Mouse (Mus musculus) heart, embryonic 10.5 days (tissue): Measurements from ENCODE around the gene Smim24. TPM values are rescaled to one million over a fixed set of nuclear protein-coding genes. Genes with fewer than 3 reads are reported as not detected.

Source experiments
- DNase-seq: peaks from one replicate; pipeline ENCODE4 v3.0.0-alpha.2; 2017; ENCODE audit warnings: low spot score
- H3K27ac ChIP-seq: fragments of 300-500 bp; sonication (generic); 2 replicates; pipeline ENCODE4 v1.5.1; 2016; ENCODE audit warnings: mild to moderate bottlenecking
- H3K27me3 ChIP-seq: fragments of 300-500 bp; sonication (generic); 2 replicates; pipeline ENCODE4 v1.6.1; 2016; ENCODE audit warnings: mild to moderate bottlenecking; ENCODE audit not compliant: poor library complexity, insufficient read depth, severe bottlenecking
- H3K36me3 ChIP-seq: fragments of 300-500 bp; sonication (generic); 2 replicates; pipeline ENCODE4 v1.6.1; 2016; ENCODE audit warnings: mild to moderate bottlenecking, moderate library complexity
- H3K4me1 ChIP-seq: fragments of 300-500 bp; sonication (generic); 2 replicates; pipeline ENCODE4 v1.6.1; 2016; ENCODE audit warnings: mild to moderate bottlenecking
- H3K4me3 ChIP-seq: fragments of 300-500 bp; sonication (generic); 2 replicates; pipeline ENCODE4 v1.5.1; 2016; ENCODE audit warnings: mild to moderate bottlenecking, moderate library complexity
- H3K9me3 ChIP-seq: fragments of 300-500 bp; sonication (generic); 2 replicates; pipeline ENCODE4 v1.6.1; 2016; ENCODE audit warnings: mild to moderate bottlenecking, moderate library complexity
- WGBS: fragments of 180-500 bp; shearing (Covaris S2); methylation state at CpG from one replicate; pipeline ENCODE4 v1.1.7; 2016; 5-methylcytosine and 5-hydroxymethylcytosine counted together
- microRNA-seq: library from miRNA; unstranded; fragments of <30 nt; microRNA quantifications from one replicate; pipeline ENCODE4, GENCODE M21; 2017
- polyA plus RNA-seq: library from polyadenylated mRNA; unstranded; fragments of >200 nt; fragmentation: Nextera tagmentation; extraction: Ambion mirVana; gene quantifications from 2 replicates; pipeline ENCODE4 v1.2.1, GENCODE M21; 2016

The Smim24 gene
- polyA plus RNA-seq, 1 experiment from 2014 or later, result 4.0 TPM

DNA sequence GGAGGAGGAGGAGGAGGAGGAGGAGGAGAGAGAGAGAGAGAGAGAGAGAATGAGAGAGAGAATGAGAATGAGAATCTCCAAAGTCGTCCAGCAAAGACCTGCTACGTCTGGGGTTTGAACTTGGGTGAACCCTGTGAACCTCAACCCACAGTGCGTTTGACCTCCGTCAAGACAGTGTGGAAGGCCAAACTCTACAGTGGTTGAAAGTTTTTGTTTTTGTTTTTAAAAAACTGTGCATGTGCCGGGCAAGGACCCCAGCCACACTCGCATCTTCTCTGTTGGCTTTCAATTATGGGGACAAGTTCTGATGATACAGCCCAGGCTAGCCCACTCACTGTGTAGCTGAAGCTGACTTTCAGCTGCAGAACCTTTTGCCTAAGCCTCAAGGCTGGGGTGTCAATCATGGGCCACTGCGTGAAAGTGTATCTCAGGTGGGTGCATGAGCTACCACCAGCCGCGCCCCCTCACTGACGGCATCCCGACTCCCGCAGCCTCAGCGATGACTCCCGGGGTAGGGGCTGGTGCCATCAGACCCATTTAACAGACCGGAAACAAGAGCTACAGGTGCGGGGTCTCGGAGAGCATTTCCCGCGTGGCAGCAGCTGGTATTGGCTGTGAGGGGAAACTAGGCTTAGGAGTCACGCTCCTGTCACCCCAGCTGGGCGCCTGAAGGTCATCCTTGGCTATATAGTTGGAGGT lies 39.5 kb downstream of the Smim24 start:
- H3K4me1 ChIP-seq, result peaks cover 44% of the 10 kb centered on the region
- peaks cover 63% of the 10 kb centered on the region for H3K27me3 ChIP-seq
- 61% methylated on average over 21 of the region's 21 CpGs for WGBS
- H3K27ac ChIP-seq, result peak overlapping the region; percentile 64; the same call in 1 of the 2 replicates
- H3K36me3 ChIP-seq, result no peaks in the 10 kb centered on the region
- H3K9me3 ChIP-seq, result no peaks in the 10 kb centered on the region
- peak; percentile 71 for DNase-seq
- H3K4me3 ChIP-seq, result peak overlapping the region; percentile 48

DNA sequence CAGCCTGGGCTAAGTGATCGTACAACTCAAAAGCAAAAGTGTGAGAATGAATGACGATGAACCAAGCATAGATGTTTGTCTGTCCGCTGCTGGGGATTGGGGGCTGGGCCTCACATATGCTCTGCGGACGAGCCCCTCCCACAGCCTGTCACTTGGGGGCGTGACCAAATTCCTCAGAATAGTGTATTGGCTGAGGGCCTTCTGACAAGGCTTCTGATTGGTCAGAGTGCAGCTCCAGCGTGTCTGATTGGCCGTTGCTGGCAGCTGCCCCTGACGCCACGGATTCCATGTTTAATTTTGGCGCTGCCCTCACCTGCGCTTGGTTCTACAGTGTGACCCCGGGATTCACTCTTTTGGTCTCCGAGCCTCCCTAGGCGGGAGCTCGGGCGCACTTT lies 40.0 kb downstream of the Smim24 start:
- H3K36me3 ChIP-seq, result no peaks in the 10 kb centered on the region
- peak overlapping the region; percentile 64 for H3K27ac ChIP-seq
- peak; percentile 95 for DNase-seq
- no peaks in the 10 kb centered on the region for H3K9me3 ChIP-seq
- peaks cover 57% of the 10 kb centered on the region for H3K27me3 ChIP-seq
- peaks cover 42% of the 10 kb centered on the region for H3K4me1 ChIP-seq
- WGBS, result 5% methylated on average over 17 of the region's 17 CpGs
- H3K4me3 ChIP-seq, result peak overlapping the region; percentile 48

DNA sequence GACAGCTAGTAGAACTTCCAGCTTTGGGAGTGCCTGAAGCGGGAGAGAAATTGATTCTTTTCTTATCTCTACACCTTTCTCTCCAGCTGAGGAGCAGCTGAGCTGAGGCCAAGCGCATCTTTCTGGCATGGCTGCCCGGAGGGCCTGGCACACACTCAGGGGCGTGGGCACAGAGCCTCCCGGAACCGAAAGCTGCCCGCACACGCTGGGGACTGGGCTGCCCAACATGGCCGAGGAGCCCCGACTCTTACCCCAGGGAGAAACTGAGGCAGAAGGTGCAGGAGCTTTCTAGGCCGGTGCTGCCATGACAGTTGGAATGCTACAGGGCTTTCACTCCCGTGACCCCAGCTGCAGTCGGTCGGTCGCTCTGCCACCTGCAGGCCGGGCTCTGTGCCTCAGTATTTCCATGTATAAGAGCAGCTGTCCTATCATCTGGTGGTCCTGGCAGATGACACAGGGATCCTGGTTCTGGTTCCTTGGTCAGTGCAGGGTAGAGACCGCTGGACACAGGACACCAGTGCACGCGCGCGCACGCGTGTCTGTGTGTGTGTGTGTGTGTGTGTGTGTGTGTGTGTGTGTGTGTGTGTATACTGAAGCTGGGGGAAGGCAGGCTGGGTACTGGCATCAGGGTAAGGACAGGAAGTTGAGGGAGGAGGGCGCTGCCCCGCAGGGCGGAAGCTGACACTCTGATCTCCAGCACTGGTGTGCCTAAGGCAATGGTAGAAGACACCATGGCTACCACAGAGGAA lies 40.9 kb downstream of the Smim24 start:
- Histone ChIP-seq H3K9me3 (no peaks in the 10 kb centered on the region), H3K4me1 (peaks cover 42% of the 10 kb centered on the region), H3K4me3 (no peak overlapping the region; the same call in 1 of the 2 replicates), H3K27me3 (peaks cover 49% of the 10 kb centered on the region), H3K36me3 (no peaks in the 10 kb centered on the region), H3K27ac (peak overlapping the region; percentile 64)
- WGBS, result 74% methylated on average over 26 of the region's 26 CpGs
- peak; percentile 72 for DNase-seq

DNA sequence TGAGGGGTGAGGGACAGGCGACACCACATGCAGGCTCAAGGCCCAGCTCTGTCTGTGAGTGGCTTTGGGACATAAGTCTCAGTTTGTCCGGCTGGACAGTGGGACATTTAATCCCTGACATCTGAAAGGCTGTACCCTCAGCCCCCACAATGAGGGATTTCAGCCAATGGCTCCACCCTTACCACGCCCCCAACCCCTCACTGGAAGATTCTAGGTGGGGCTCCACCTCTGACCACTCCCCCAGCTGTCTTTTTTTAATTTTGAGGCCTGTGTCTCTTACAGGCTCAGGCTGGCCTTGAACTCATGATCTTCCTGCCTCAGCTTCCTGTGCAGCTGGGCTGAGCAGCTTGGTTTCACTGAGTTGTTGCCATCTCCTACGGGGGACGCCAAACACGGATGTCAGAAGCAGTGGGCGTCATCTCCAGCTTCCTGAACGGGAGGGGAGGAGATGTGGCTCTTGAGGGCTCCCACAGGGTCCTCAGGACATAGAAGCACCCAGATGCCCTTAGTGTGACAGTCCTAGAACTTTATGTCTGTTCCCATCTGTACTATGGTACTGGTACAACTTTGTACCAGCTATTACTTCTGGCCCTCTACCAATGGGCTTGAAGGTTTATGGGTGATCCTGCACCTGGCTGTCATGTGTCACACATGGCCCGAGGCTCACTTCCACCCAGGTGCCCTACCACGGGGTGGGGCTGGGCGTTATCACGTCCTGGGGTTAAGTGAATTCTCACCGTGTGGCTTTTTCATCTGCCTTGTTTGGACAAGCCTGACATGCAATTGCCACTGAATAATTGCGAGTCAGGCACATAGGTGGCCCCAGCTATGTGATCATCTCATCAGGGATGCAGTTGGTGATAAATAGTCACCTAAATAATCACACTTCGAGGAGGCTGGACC lies 41.8 kb downstream of the Smim24 start:
- H3K27me3 ChIP-seq, result peaks cover 43% of the 10 kb centered on the region
- no peaks in the 10 kb centered on the region for H3K9me3 ChIP-seq
- 53% methylated on average over 15 of the region's 15 CpGs for WGBS
- H3K4me1 ChIP-seq, result peaks cover 37% of the 10 kb centered on the region
- H3K27ac ChIP-seq, result no peak overlapping the region
- H3K36me3 ChIP-seq, result no peaks in the 10 kb centered on the region
- no peak overlapping the region for H3K4me3 ChIP-seq
- peak; percentile 73 for DNase-seq

DNA sequence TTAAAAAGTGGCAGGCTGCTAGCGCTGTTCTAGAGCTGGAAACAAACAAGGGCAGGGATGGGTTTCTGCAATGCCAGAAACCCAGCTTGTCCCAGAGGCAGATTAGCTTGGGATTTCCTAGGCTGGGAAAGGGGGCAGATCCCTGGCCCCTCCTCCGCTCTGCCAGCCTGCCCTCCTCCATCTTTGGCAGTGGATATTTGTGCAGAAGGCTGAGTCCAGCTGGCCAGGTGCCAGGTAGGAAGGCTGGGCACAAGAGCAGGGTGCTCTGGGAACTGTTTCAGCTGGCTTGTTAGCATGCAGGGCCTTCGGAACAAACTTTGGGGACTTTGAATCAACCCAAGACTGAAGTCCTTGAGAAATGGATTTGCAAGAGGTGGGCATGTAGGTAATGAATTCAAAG lies 42.6 kb downstream of the Smim24 start:
- H3K4me1 ChIP-seq, result peaks cover 34% of the 10 kb centered on the region
- peaks cover 43% of the 10 kb centered on the region for H3K27me3 ChIP-seq
- H3K4me3 ChIP-seq, result no peak overlapping the region
- no peak for DNase-seq
- no peak overlapping the region for H3K27ac ChIP-seq
- WGBS, result 69% methylated on average over 3 of the region's 3 CpGs
- no peaks in the 10 kb centered on the region for H3K36me3 ChIP-seq
- H3K9me3 ChIP-seq, result no peaks in the 10 kb centered on the region

DNA sequence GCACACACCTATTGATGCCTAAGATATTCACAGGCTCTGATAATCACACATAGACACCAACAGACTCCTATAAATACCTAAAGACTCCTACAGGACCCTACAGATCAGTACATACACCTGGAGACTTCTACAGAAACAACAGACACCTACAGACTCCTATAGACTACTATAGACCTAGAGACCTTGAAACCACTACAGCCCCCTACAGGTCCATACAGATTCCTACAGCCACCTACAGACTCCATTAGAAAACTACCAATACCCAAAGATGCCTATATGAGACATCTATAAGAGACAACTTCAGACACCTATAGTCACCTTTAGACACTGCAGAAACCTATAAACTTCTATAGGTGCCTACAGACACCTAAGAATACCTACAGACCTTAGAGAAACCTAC lies 48.2 kb downstream of the Smim24 start:
- no peaks in the 10 kb centered on the region for H3K4me1 ChIP-seq
- 0 out of 2 replicates have a peak, but pooled peaks cover 10% of the 10 kb centered on the region for H3K27me3 ChIP-seq
- H3K9me3 ChIP-seq, result no peaks in the 10 kb centered on the region
- no peak for DNase-seq
- H3K27ac ChIP-seq, result no peak overlapping the region
- no peak overlapping the region for H3K4me3 ChIP-seq
- H3K36me3 ChIP-seq, result no peaks in the 10 kb centered on the region

Small RNA genes lying within 50 kb of the gene (microRNA-seq; reads per million reads assigned to microRNA genes)
- gene Mir1191b (1.3 reads per million), gene Mir6913 (not detected)

Other genes with a start within 250 kb of the Smim24 start
- 53.5 and 62.2 TPM in 2 replicates for gene Pias4, start 225.1 kb upstream of the Smim24 start, polyA plus RNA-seq
- 447 and 460 TPM in 2 replicates for gene Eef2, start 216.4 kb upstream of the Smim24 start, polyA plus RNA-seq
- gene Dapk3, start 210.0 kb upstream of the Smim24 start, polyA plus RNA-seq, result 56.3 and 78.7 TPM in 2 replicates
- gene 4930442H23Rik, start 209.2 kb upstream of the Smim24 start, polyA plus RNA-seq, result not detected in 2 replicates
- gene Nmrk2, start 191.0 kb upstream of the Smim24 start, polyA plus RNA-seq, result 2.7 and 3.8 TPM in 2 replicates
- 0.28 and 0.37 TPM in 2 replicates for gene Atcay, start 162.2 kb upstream of the Smim24 start, polyA plus RNA-seq
- gene Zfr2, start 159.9 kb upstream of the Smim24 start, polyA plus RNA-seq, result 4.9 and 5.6 TPM in 2 replicates
- 1.2 and 2.2 TPM in 2 replicates for gene Matk, start 140.1 kb upstream of the Smim24 start, polyA plus RNA-seq
- 284 and 285 TPM in 2 replicates for gene Mrpl54, start 126.1 kb upstream of the Smim24 start, polyA plus RNA-seq
- 56.5 and 57.0 TPM in 2 replicates for gene Apba3, start 126.1 kb upstream of the Smim24 start, polyA plus RNA-seq
- gene Tjp3, start 101.5 kb upstream of the Smim24 start, polyA plus RNA-seq, result 1.8 and 4.4 TPM in 2 replicates
- gene Pip5k1c, start 100.1 kb upstream of the Smim24 start, polyA plus RNA-seq, result 42.6 and 55.9 TPM in 2 replicates
- gene Cactin, start 71.9 kb upstream of the Smim24 start, polyA plus RNA-seq, result 37.2 and 51.6 TPM in 2 replicates
- gene Tbxa2r, start 64.3 kb upstream of the Smim24 start, polyA plus RNA-seq, result 10.8 and 15.6 TPM in 2 replicates
- not detected in 2 replicates for gene Gipc3, start 49.8 kb upstream of the Smim24 start, polyA plus RNA-seq
- 100 and 109 TPM in 2 replicates for gene Hmg20b, start 42.6 kb upstream of the Smim24 start, polyA plus RNA-seq
- gene Mfsd12, start 35.6 kb upstream of the Smim24 start, polyA plus RNA-seq, result 10.3 and 12.8 TPM in 2 replicates
- 1.1 and 1.4 TPM in 2 replicates for gene 4930404N11Rik, start 27.2 kb upstream of the Smim24 start, polyA plus RNA-seq
- 105 and 117 TPM in 2 replicates for gene Fzr1, start 14.5 kb upstream of the Smim24 start, polyA plus RNA-seq
- gene Dohh, start 8.6 kb upstream of the Smim24 start, polyA plus RNA-seq, result 100 and 105 TPM in 2 replicates
- gene Gm48551, start 8.6 kb upstream of the Smim24 start, polyA plus RNA-seq, result 2.2 and 3.1 TPM in 2 replicates
- gene Gm48552, start 4.0 kb upstream of the Smim24 start, polyA plus RNA-seq, result 1.1 and 1.7 TPM in 2 replicates
- 23.0 and 24.3 TPM in 2 replicates for gene Nfic, start 62.6 kb downstream of the Smim24 start, polyA plus RNA-seq
- 0.10 and 0.18 TPM in 2 replicates for gene Celf5, start 89.7 kb downstream of the Smim24 start, polyA plus RNA-seq
- 75.3 and 86.1 TPM in 2 replicates for gene Ncln, start 103.3 kb downstream of the Smim24 start, polyA plus RNA-seq
- gene S1pr4, start 107.1 kb downstream of the Smim24 start, polyA plus RNA-seq, result 0.46 and 0.83 TPM in 2 replicates
- gene Gna15, start 131.2 kb downstream of the Smim24 start, polyA plus RNA-seq, result 2.8 and 4.8 TPM in 2 replicates
- 73.2 and 79.1 TPM in 2 replicates for gene Gna11, start 152.1 kb downstream of the Smim24 start, polyA plus RNA-seq
- 467 and 523 TPM in 2 replicates for gene Aes, start 166.4 kb downstream of the Smim24 start, polyA plus RNA-seq
- gene Tle2, start 181.5 kb downstream of the Smim24 start, polyA plus RNA-seq, result 17.4 and 18.3 TPM in 2 replicates
- gene Tle6, start 208.0 kb downstream of the Smim24 start, polyA plus RNA-seq, result 29.0 and 33.9 TPM in 2 replicates
- 0.95 and 1.4 TPM in 2 replicates for gene BC025920, start 213.2 kb downstream of the Smim24 start, polyA plus RNA-seq
- gene Sirt6, start 234.7 kb downstream of the Smim24 start, polyA plus RNA-seq, result 28.5 and 30.7 TPM in 2 replicates
- 9.6 and 12.8 TPM in 2 replicates for gene Ankrd24, start 235.5 kb downstream of the Smim24 start, polyA plus RNA-seq